Mouse (Mus musculus) forebrain, embryonic 16.5 days (tissue): ENCODE measurements around the gene Mfsd5. TPM values are rescaled to one million over a fixed set of nuclear protein-coding genes. Genes with fewer than 3 reads are reported as not detected.

ENCODE experiments used
- ATAC-seq: fragments of 200-750 bp; cut with Nextera tagmentation; 2 replicates; pipeline ENCODE4 v1.8.0; 2017; ENCODE audit warnings: mild to moderate bottlenecking, moderate library complexity
- H3K27ac ChIP-seq: fragments of 300-500 bp; sonication (generic); 2 replicates; pipeline ENCODE4 v1.5.1; 2014; ENCODE audit warnings: low read length, control low read depth
- H3K27me3 ChIP-seq: fragments of 300-500 bp; sonication (generic); replicated peaks from 2 replicates; pipeline ENCODE4 v1.6.1; 2014; ENCODE audit warnings: low read length; ENCODE audit not compliant: control insufficient read depth, insufficient read depth
- H3K36me3 ChIP-seq: fragments of 300-500 bp; sonication (generic); 2 replicates; pipeline ENCODE4 v1.6.1; 2014; ENCODE audit not compliant: control insufficient read depth, insufficient read depth
- H3K4me1 ChIP-seq: fragments of 300-500 bp; sonication (generic); replicated peaks from 2 replicates; pipeline ENCODE4 v1.6.1; 2014; ENCODE audit warnings: low read length; ENCODE audit not compliant: control insufficient read depth, insufficient read depth
- H3K4me2 ChIP-seq: fragments of 300-500 bp; sonication (generic); 2 replicates; pipeline ENCODE4 v1.6.1; 2014; ENCODE audit warnings: mild to moderate bottlenecking, low read length, control low read depth
- H3K4me3 ChIP-seq: fragments of 300-500 bp; sonication (generic); replicated peaks from 2 replicates; pipeline ENCODE4 v1.5.1; 2014; ENCODE audit warnings: mild to moderate bottlenecking, low read length, control low read depth
- H3K9ac ChIP-seq: fragments of 300-500 bp; sonication (generic); replicated peaks from 2 replicates; pipeline ENCODE4 v1.6.1; 2014; ENCODE audit warnings: low read depth, low read length, control low read depth
- H3K9me3 ChIP-seq: fragments of 300-500 bp; sonication (generic); 2 replicates; pipeline ENCODE4 v1.6.1; 2016; ENCODE audit warnings: low read length; ENCODE audit not compliant: control insufficient read depth
- WGBS: fragments of 180-500 bp; shearing (Covaris S2); extraction: QIAGEN DNeasy Blood & Tissue Kit; methylation state at CpG from one replicate; pipeline ENCODE4 v1.1.7; 2014; 5-methylcytosine and 5-hydroxymethylcytosine counted together
- polyA plus RNA-seq: library from polyadenylated mRNA; unstranded; fragments of >200 nt; fragmentation: Nextera tagmentation; extraction: Ambion mirVana; gene quantifications from 2 replicates; pipeline ENCODE4 v1.2.1, GENCODE M21; 2015

The Mfsd5 gene
- polyA plus RNA-seq, 1 experiment from 2014 or later, result 52.8 TPM

- Histone ChIP-seq H3K9ac (peak overlapping the region; percentile 55), H3K27me3 (peaks cover 6% of the 10 kb centered on the region), H3K9me3 (no peaks in the 10 kb centered on the region), H3K4me3 (peak overlapping the region; percentile 55), H3K36me3 (no peaks in the 10 kb centered on the region), H3K4me2 (peak overlapping the region; percentile 67), H3K27ac (peak overlapping the region; percentile 16; the same call in 1 of the 2 replicates), H3K4me1 (peaks cover 39% of the 10 kb centered on the region)
- under 1% methylated on average over 47 of the region's 65 CpGs for WGBS
- ATAC-seq, result 0 out of 2 replicates have a peak, but pooled peaks have one; percentile 11
These were observed 31.8 kb upstream of the Mfsd5 start for GRCm38 (mm10) chr15:102247252-102248130.

- peak overlapping the region; percentile 67 for H3K4me2 ChIP-seq
- no peaks in the 10 kb centered on the region for H3K36me3 ChIP-seq
- WGBS, result 7% methylated on average over 8 of the region's 8 CpGs
- H3K9me3 ChIP-seq, result no peaks in the 10 kb centered on the region
- peaks cover 4% of the 10 kb centered on the region; the same call in 1 of the 2 replicates for H3K27me3 ChIP-seq
- H3K4me1 ChIP-seq, result peaks cover 35% of the 10 kb centered on the region
- no peak overlapping the region for H3K27ac ChIP-seq
- H3K9ac ChIP-seq, result peak overlapping the region; percentile 55
- H3K4me3 ChIP-seq, result peak overlapping the region; percentile 55
- no peak for ATAC-seq
These were observed 31.0 kb upstream of the Mfsd5 start for GRCm38 (mm10) chr15:102248131-102248811.

- no peak overlapping the region for H3K4me2 ChIP-seq
- H3K4me1 ChIP-seq, result peaks cover 30% of the 10 kb centered on the region
- H3K27me3 ChIP-seq, result peaks cover 4% of the 10 kb centered on the region; the same call in 1 of the 2 replicates
- H3K4me3 ChIP-seq, result no peak overlapping the region
- WGBS, result 21% methylated on average over 3 of the region's 3 CpGs
- no peaks in the 10 kb centered on the region for H3K9me3 ChIP-seq
- no peaks in the 10 kb centered on the region for H3K36me3 ChIP-seq
- H3K9ac ChIP-seq, result no peak overlapping the region
- ATAC-seq, result no peak
- H3K27ac ChIP-seq, result no peak overlapping the region
These were observed 30.5 kb upstream of the Mfsd5 start for GRCm38 (mm10) chr15:102248812-102249191.

GRCm38 (mm10) chr15:102249251-102249691 lies 30.0 kb upstream of the Mfsd5 start:
- Histone ChIP-seq H3K4me2 (no peak overlapping the region), H3K9me3 (no peaks in the 10 kb centered on the region), H3K36me3 (no peaks in the 10 kb centered on the region), H3K4me3 (no peak overlapping the region), H3K9ac (no peak overlapping the region), H3K27ac (no peak overlapping the region), H3K27me3 (peaks cover under 1% of the 10 kb centered on the region; the same call in 1 of the 2 replicates), H3K4me1 (peaks cover 26% of the 10 kb centered on the region)
- ATAC-seq, result no peak
- WGBS, result 5% methylated on average over 13 of the region's 13 CpGs

DNA sequence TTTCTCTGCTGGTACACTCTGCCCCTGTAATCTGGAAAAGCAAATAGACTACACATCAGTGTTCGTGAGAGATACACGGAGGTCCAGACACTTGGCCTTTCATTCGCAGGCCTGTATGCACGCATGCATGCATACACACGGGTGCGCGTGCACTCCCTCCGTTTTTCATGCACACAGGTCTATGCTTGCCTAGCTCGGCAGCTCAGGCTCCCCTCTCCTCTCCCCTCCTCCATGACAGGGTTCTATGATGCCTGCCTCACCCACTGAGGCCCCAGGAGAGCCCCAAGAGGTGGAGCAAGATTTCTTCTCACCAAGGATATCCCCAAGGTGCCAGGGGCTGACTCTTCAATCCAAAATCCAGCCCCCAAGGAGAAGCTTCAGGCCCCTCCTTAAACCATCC lies 29.3 kb upstream of the Mfsd5 start:
- WGBS, result 55% methylated on average over 9 of the region's 9 CpGs
- H3K4me2 ChIP-seq, result no peak overlapping the region
- H3K4me3 ChIP-seq, result no peak overlapping the region
- peaks cover 19% of the 10 kb centered on the region for H3K4me1 ChIP-seq
- no peaks in the 10 kb centered on the region for H3K9me3 ChIP-seq
- no peak overlapping the region for H3K27ac ChIP-seq
- no peaks in the 10 kb centered on the region for H3K27me3 ChIP-seq
- no peak for ATAC-seq
- H3K9ac ChIP-seq, result no peak overlapping the region
- no peaks in the 10 kb centered on the region for H3K36me3 ChIP-seq

- 68% methylated on average over 5 of the region's 5 CpGs for WGBS
- Histone ChIP-seq H3K9ac (no peak overlapping the region), H3K4me1 (peaks cover 13% of the 10 kb centered on the region), H3K27ac (no peak overlapping the region), H3K27me3 (no peaks in the 10 kb centered on the region), H3K4me2 (no peak overlapping the region), H3K36me3 (no peaks in the 10 kb centered on the region), H3K4me3 (no peak overlapping the region), H3K9me3 (no peaks in the 10 kb centered on the region)
- no peak for ATAC-seq
These were observed 28.7 kb upstream of the Mfsd5 start for GRCm38 (mm10) chr15:102250521-102250920.

DNA sequence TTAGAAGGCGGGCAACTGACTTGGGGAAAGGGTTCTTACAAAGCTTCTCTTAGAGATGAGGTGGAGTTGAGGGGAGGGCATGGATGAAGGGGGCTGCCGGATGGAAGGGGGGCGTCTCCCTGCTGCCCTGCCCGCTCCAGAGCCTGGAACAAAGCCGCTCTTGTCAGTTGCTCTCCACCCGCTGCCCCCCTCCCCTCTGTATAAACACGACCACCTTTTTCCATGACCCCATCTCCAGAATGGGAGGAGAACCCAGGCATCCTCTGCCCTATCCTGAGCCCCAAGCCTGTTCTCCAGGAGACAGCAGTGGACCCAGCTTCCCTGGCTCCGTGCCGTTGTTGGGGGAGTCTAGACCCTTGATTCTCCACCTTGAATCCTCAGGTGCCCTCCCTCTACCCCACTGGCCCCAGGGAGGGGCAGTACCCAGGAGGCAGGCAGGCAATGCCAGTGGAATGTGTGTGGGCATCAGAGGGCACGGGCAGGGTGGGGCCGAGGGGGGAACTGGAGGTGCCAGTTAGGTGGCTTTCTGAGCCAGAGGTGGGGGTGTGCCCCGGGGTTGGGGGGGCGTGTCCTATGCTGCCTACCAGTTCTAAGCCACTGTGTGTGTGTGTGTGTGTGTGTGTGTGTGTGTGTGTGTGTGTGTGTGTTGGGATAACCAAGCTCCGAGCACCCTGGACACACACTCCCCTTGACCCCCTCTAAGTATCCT lies 23.6 kb upstream of the Mfsd5 start:
- no peak overlapping the region for H3K4me2 ChIP-seq
- no peak overlapping the region for H3K27ac ChIP-seq
- no peak for ATAC-seq
- no peaks in the 10 kb centered on the region; the same call in 1 of the 2 replicates for H3K27me3 ChIP-seq
- 55% methylated on average over 14 of the region's 14 CpGs for WGBS
- peaks cover 16% of the 10 kb centered on the region for H3K4me1 ChIP-seq
- H3K9ac ChIP-seq, result no peak overlapping the region
- no peaks in the 10 kb centered on the region for H3K36me3 ChIP-seq
- H3K4me3 ChIP-seq, result no peak overlapping the region
- no peaks in the 10 kb centered on the region for H3K9me3 ChIP-seq

DNA sequence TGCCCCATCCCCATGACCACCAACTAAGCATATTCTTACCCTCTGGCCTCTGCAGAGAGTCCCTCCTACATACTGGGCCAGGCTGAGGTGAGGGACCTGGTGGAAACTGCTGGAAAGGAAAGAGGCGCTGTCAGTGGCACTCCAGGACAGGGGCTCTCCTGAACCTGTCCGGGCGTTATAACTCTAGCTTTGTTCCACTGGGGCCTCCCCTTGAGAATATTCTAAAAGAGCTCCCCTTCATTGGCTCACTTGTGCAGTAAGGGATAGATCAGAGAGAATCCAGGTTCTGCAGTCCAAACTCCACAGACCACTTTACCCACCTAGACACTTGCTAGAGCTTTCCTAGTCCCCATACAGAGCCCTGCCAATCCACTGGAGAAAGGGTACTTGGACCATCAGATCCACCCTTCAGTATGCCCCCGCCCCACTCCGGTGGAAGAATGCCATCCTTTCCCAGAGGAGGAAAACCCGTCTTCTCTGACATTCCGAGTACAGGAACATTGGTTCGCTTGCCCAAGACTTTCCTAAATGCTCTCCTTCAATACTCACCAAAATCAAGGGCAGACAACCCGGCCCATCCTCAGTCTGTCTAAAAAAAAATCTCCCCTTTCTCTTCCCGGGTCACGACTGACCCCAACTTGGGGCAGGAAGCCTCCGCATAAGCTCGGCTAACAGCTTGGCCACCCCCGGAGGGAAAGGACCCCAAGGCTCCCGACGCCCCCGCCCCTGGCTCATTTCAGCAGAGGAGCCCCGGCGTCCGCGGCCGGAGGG lies 22.6 kb upstream of the Mfsd5 start:
- Histone ChIP-seq H3K4me1 (peaks cover 16% of the 10 kb centered on the region), H3K4me2 (peak overlapping the region; percentile 83), H3K9ac (peak overlapping the region; percentile 71), H3K9me3 (no peaks in the 10 kb centered on the region), H3K36me3 (no peaks in the 10 kb centered on the region), H3K4me3 (peak overlapping the region; percentile 57), H3K27ac (no peak overlapping the region), H3K27me3 (no peaks in the 10 kb centered on the region; the same call in 1 of the 2 replicates)
- 8% methylated on average over 22 of the region's 22 CpGs for WGBS
- no peak for ATAC-seq
